Mouse (Mus musculus): ENCODE measurements around the gene Plekhm1. TPM values are rescaled to one million over a fixed set of nuclear protein-coding genes. Genes with fewer than 3 reads are reported as not detected.

Plekhm1 gene
- total and polyA plus RNA-seq, 3 experiments, result 3.4 to 10.0 TPM; not detected in 1

DNA sequence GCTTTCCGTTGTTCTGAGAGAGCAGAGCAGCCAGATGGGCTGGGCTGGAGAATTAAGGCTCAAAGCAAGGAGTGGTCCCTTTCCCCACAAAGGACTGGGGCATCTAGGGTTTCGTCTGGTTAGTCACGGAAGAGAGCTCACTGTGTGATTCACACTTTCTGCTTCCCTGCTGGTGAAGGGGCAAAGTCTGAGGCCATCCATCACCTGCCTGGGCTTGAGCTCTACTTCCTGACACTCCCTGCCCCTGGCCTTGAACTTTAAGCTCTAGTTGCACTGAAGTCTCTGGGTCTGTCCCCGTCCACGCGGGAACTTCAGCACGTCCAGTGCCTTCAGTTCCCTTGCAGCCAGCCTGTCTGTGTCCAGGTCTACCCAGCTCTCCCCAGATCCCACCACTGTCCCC lies 71.8 kb downstream of the Plekhm1 start:
- Histone ChIP-seq H3K27me3 (ENCODE audit: control insufficient read depth in 1 of 2, insufficient read depth in 2 of 2, low read length in 2 of 2) (no peaks in the 10 kb centered on the region), H3K4me3 (ENCODE audit: control insufficient read depth in 1 of 2, insufficient read depth in 1 of 2, low read depth in 2 of 2, low read length in 2 of 2) (no peak overlapping the region), H3K79me2 (ENCODE audit: control insufficient read depth, insufficient read depth, low read length, poor library complexity) (no peaks in the 10 kb centered on the region), H3K9ac (ENCODE audit: control insufficient read depth, low read depth, low read length, poor library complexity, severe bottlenecking) (no peak overlapping the region), H3K36me3 (ENCODE audit: control insufficient read depth in 1 of 2, insufficient read depth in 2 of 2, low read length in 2 of 2) (no peaks in the 10 kb centered on the region), H3K9me3 (replicated peaks; ENCODE audit: insufficient read depth, low read length) (no peaks in the 10 kb centered on the region), H3K4me1 (ENCODE audit: control insufficient read depth in 1 of 2, insufficient read depth in 2 of 2, low read length in 2 of 2) (peaks cover 0 to under 1% of the 10 kb centered on the region in 2 experiments; a peak in 2 of 4 replicates), H3K27ac (ENCODE audit: control insufficient read depth, low read depth, low read length) (no peak overlapping the region)
- TF ChIP-seq NELFE (IDR thresholded peaks at IDR 0.05; ENCODE audit: low read depth, low read length), result no peak
- no peak for TF ChIP-seq HCFC1 (IDR thresholded peaks at IDR 0.05; ENCODE audit: low read depth, low read length)
- TF ChIP-seq GABPA (IDR thresholded peaks at IDR 0.05; ENCODE audit: low read depth, low read length), result no peak
- TF ChIP-seq ZNF384 (IDR thresholded peaks at IDR 0.05; ENCODE audit: low read depth, low read length), result no peak
- no peak for TF ChIP-seq CHD2 (IDR thresholded peaks at IDR 0.05; ENCODE audit: low read length)
- no peak for TF ChIP-seq MAX (IDR thresholded peaks at IDR 0.05; ENCODE audit: low read length)
- TF ChIP-seq POLR2AphosphoS5 (IDR thresholded peaks at IDR 0.05; ENCODE audit: borderline replicate concordance, low read depth, low read length), result no peak
- TF ChIP-seq BHLHE40 (IDR thresholded peaks at IDR 0.05; ENCODE audit: borderline replicate concordance, low read depth, low read length), result no peak
- no peak for DNase-seq (ENCODE audit: low read depth, low spot score)

DNA sequence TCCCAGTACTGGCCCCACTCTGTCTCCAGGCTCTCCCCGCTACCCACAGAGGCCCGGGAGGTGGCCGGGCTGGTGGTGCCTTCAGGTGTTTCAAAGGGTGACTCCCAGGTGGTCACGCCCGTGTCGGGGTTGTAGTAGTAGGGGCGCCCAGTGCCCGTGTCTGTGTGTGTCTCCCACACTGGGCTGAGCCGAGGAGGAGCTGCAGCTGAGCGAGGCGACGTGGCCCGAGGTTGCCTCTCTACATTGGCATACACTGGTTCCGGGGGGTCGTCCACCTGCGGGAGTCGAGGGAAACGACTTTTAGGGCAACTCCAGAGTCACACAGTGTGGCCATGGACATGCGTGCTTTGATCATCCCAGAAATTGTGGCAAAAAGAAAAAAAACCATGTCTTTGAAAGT lies 72.4 kb downstream of the Plekhm1 start:
- Histone ChIP-seq H3K9me3 (replicated peaks; ENCODE audit: insufficient read depth, low read length) (no peaks in the 10 kb centered on the region), H3K79me2 (ENCODE audit: control insufficient read depth, insufficient read depth, low read length, poor library complexity) (no peaks in the 10 kb centered on the region), H3K27ac (ENCODE audit: control insufficient read depth, low read depth, low read length) (no peak overlapping the region), H3K27me3 (ENCODE audit: control insufficient read depth in 1 of 2, insufficient read depth in 2 of 2, low read length in 2 of 2) (no peaks in the 10 kb centered on the region), H3K4me1 (ENCODE audit: control insufficient read depth in 1 of 2, insufficient read depth in 2 of 2, low read length in 2 of 2) (no peaks in the 10 kb centered on the region), H3K36me3 (ENCODE audit: control insufficient read depth in 1 of 2, insufficient read depth in 2 of 2, low read length in 2 of 2) (no peaks in the 10 kb centered on the region), H3K4me3 (ENCODE audit: control insufficient read depth in 1 of 2, insufficient read depth in 1 of 2, low read depth in 2 of 2, low read length in 2 of 2) (no peak overlapping the region), H3K9ac (ENCODE audit: control insufficient read depth, low read depth, low read length, poor library complexity, severe bottlenecking) (no peak overlapping the region)
- TF ChIP-seq ZMIZ1 (IDR thresholded peaks at IDR 0.05; ENCODE audit: low read depth, low read length) (no peak), GABPA (IDR thresholded peaks at IDR 0.05; ENCODE audit: low read depth, low read length) (no peak), SMC3 (IDR thresholded peaks at IDR 0.05; ENCODE audit: low read depth, low read length) (no peak), CHD1 (IDR thresholded peaks at IDR 0.05; ENCODE audit: low read depth, low read length) (no peak), MEF2A (IDR thresholded peaks at IDR 0.05; ENCODE audit: extremely low read depth, insufficient replicate concordance, low read depth, low read length, poor library complexity, severe bottlenecking) (no peak), POLR2A (IDR thresholded peaks at IDR 0.05; ENCODE audit: control insufficient read depth in 1 of 2, insufficient read depth in 1 of 2, low read depth in 1 of 2, low read length in 2 of 2, poor library complexity in 1 of 2) (no peak), CTCF (IDR thresholded peaks at IDR 0.05 in 2 of 3, conservative IDR thresholded peaks at IDR 0.05 in 1 of 3; ENCODE audit: control insufficient read depth in 1 of 3, insufficient read depth in 1 of 3, low read depth in 2 of 3, low read length in 3 of 3, poor library complexity in 1 of 3, severe bottlenecking in 1 of 3) (no peak), TCF12 (IDR thresholded peaks at IDR 0.05; ENCODE audit: low read depth, low read length) (no peak), MAZ (IDR thresholded peaks at IDR 0.05; ENCODE audit: low read depth, low read length) (no peak), E2F4 (IDR thresholded peaks at IDR 0.05; ENCODE audit: borderline replicate concordance, low read depth, low read length) (no peak), ZKSCAN1 (IDR thresholded peaks at IDR 0.05; ENCODE audit: low read depth, low read length) (no peak), UBTF (IDR thresholded peaks at IDR 0.05; ENCODE audit: borderline replicate concordance, insufficient read depth, low read depth, low read length) (no peak)
- no peak for DNase-seq (ENCODE audit: low read depth, low spot score)

All from MEL (cell line).